Mouse (Mus musculus) MEL (cell line): Measurements from ENCODE around the gene Mov10l1. TPM values are rescaled to one million over a fixed set of nuclear protein-coding genes. Genes with fewer than 3 reads are reported as not detected.

ENCODE experiments used
- DNase-seq: peaks from one replicate; pipeline ENCODE4 v3.0.0; 2011; ENCODE audit warnings: low read depth, low spot score
- H3K27ac ChIP-seq: 2 replicates; pipeline ENCODE4 v1.5.1; 2012; ENCODE audit warnings: low read depth, mild to moderate bottlenecking, control low read depth, low read length, moderate library complexity; ENCODE audit not compliant: control insufficient read depth
- H3K27me3 ChIP-seq, 2 experiments: fragments of 150-350 bp in 1 of 2; sonication (generic) in 1 of 2; 2 replicates each; pipeline ENCODE4 v1.6.1; 2012; ENCODE audit warnings: low read length in 2 of 2, mild to moderate bottlenecking in 2 of 2, improper control_type of control experiment in 1 of 2, moderate library complexity in 1 of 2; ENCODE audit not compliant: insufficient read depth in 2 of 2, control insufficient read depth in 1 of 2
- H3K36me3 ChIP-seq, 2 experiments: 2 replicates each; pipeline ENCODE4 v1.6.1; 2012 to 2014; ENCODE audit warnings: low read length in 2 of 2, improper control_type of control experiment in 1 of 2, inconsistent platforms in 1 of 2, mild to moderate bottlenecking in 1 of 2; ENCODE audit not compliant: insufficient read depth in 2 of 2, control insufficient read depth in 1 of 2
- H3K4me1 ChIP-seq, 2 experiments: fragments of 150-350 bp in 1 of 2; sonication (generic) in 1 of 2; 2 replicates each; pipeline ENCODE4 v1.6.1; 2012; ENCODE audit warnings: low read length in 2 of 2, improper control_type of control experiment in 1 of 2, mild to moderate bottlenecking in 1 of 2; ENCODE audit not compliant: insufficient read depth in 2 of 2, control insufficient read depth in 1 of 2
- H3K4me3 ChIP-seq, 2 experiments: fragments of 150-350 bp in 1 of 2; sonication (generic) in 1 of 2; 2 replicates each; pipeline ENCODE4 v1.5.1; 2012; ENCODE audit warnings: low read depth in 2 of 2, low read length in 2 of 2, mild to moderate bottlenecking in 2 of 2, moderate library complexity in 2 of 2, control low read depth in 1 of 2, improper control_type of control experiment in 1 of 2; ENCODE audit not compliant: control insufficient read depth in 1 of 2, insufficient read depth in 1 of 2
- H3K79me2 ChIP-seq: 2 replicates; pipeline ENCODE4 v1.6.1; 2012; ENCODE audit warnings: mild to moderate bottlenecking, low read length, moderate library complexity; ENCODE audit not compliant: control insufficient read depth, poor library complexity, insufficient read depth
- H3K9ac ChIP-seq: 2 replicates; pipeline ENCODE4 v1.6.1; 2012; ENCODE audit warnings: low read depth, mild to moderate bottlenecking, control low read depth, low read length, moderate library complexity; ENCODE audit not compliant: control insufficient read depth, poor library complexity, severe bottlenecking
- H3K9me3 ChIP-seq: fragments of 150-350 bp; sonication (generic); replicated peaks from 2 replicates; pipeline ENCODE4 v1.6.1; 2012; ENCODE audit warnings: mild to moderate bottlenecking, low read length, improper control_type of control experiment, moderate library complexity; ENCODE audit not compliant: insufficient read depth
- BHLHE40 ChIP-seq: IDR thresholded peaks from 2 replicates; pipeline ENCODE4 v1.6.1; 2012; ENCODE audit warnings: low read depth, mild to moderate bottlenecking, inconsistent platforms, low read length, improper control_type of control experiment, borderline replicate concordance
- CHD2 ChIP-seq: IDR thresholded peaks from 2 replicates; pipeline ENCODE4 v1.6.1; 2011; ENCODE audit warnings: low read length, improper control_type of control experiment
- CTCF ChIP-seq, 3 experiments: IDR thresholded peaks in 2 of 3; conservative IDR thresholded peaks in 1 of 3; 2 replicates each; pipeline ENCODE4 v1.5.1; 2011 to 2012; ENCODE audit warnings: low read length in 3 of 3, low read depth in 2 of 3, mild to moderate bottlenecking in 2 of 3, improper control_type of control experiment in 1 of 3, inconsistent platforms in 1 of 3, mixed read lengths in 1 of 3, moderate library complexity in 1 of 3; ENCODE audit not compliant: control insufficient read depth in 1 of 3, insufficient read depth in 1 of 3, poor library complexity in 1 of 3, severe bottlenecking in 1 of 3
- ETS1 ChIP-seq: IDR thresholded peaks from 2 replicates; pipeline ENCODE4 v1.6.1; 2012; ENCODE audit warnings: low read depth, mild to moderate bottlenecking, inconsistent platforms, low read length, improper control_type of control experiment, moderate library complexity
- GATA1 ChIP-seq: IDR thresholded peaks from 2 replicates; pipeline ENCODE4 v1.6.1; 2011; ENCODE audit warnings: low read depth, low read length, improper control_type of control experiment
- HCFC1 ChIP-seq: IDR thresholded peaks from 2 replicates; pipeline ENCODE4 v1.6.1; 2012; ENCODE audit warnings: low read depth, mild to moderate bottlenecking, inconsistent platforms, low read length, improper control_type of control experiment, moderate library complexity
- MAFK ChIP-seq: IDR thresholded peaks from 2 replicates; pipeline ENCODE4 v1.6.1; 2011; ENCODE audit warnings: low read depth, mild to moderate bottlenecking, low read length, improper control_type of control experiment, borderline replicate concordance
- MAZ ChIP-seq: IDR thresholded peaks from 2 replicates; pipeline ENCODE4 v1.6.1; 2012; ENCODE audit warnings: low read depth, mild to moderate bottlenecking, inconsistent platforms, low read length, improper control_type of control experiment
- MEF2A ChIP-seq: IDR thresholded peaks from 2 replicates; pipeline ENCODE4 v1.6.1; 2014; ENCODE audit warnings: low read depth, mild to moderate bottlenecking, inconsistent platforms, low read length, improper control_type of control experiment; ENCODE audit not compliant: poor library complexity, insufficient replicate concordance, severe bottlenecking; ENCODE audit errors: extremely low read depth
- MXI1 ChIP-seq: IDR thresholded peaks from 2 replicates; pipeline ENCODE4 v1.6.1; 2011; ENCODE audit warnings: mild to moderate bottlenecking, low read depth, low read length, improper control_type of control experiment
- MYB ChIP-seq: IDR thresholded peaks from 2 replicates; pipeline ENCODE4 v1.6.1; 2011; ENCODE audit warnings: mild to moderate bottlenecking, low read depth, low read length, improper control_type of control experiment
- MYC ChIP-seq: IDR thresholded peaks from 2 replicates; pipeline ENCODE4 v1.6.1; 2011; ENCODE audit warnings: low read depth, mild to moderate bottlenecking, low read length, improper control_type of control experiment, moderate library complexity
- NELFE ChIP-seq: IDR thresholded peaks from 2 replicates; pipeline ENCODE4 v1.6.1; 2011; ENCODE audit warnings: low read depth, low read length, improper control_type of control experiment
- POLR2A ChIP-seq, 2 experiments: IDR thresholded peaks; 2 replicates each; pipeline ENCODE4 v1.6.1; 2011 to 2012; ENCODE audit warnings: low read length in 2 of 2, mild to moderate bottlenecking in 2 of 2, control low read depth in 1 of 2, improper control_type of control experiment in 1 of 2, low read depth in 1 of 2, moderate library complexity in 1 of 2; ENCODE audit not compliant: control insufficient read depth in 1 of 2, insufficient read depth in 1 of 2, poor library complexity in 1 of 2
- POLR2AphosphoS5 ChIP-seq: IDR thresholded peaks from 2 replicates; pipeline ENCODE4 v1.6.1; 2012; ENCODE audit warnings: low read depth, borderline replicate concordance, mild to moderate bottlenecking, inconsistent platforms, low read length, moderate library complexity, mixed read lengths
- SIN3A ChIP-seq: IDR thresholded peaks from 2 replicates; pipeline ENCODE4 v1.6.1; 2012; ENCODE audit warnings: low read length, improper control_type of control experiment, inconsistent platforms
- SMC3 ChIP-seq: IDR thresholded peaks from 2 replicates; pipeline ENCODE4 v1.6.1; 2011; ENCODE audit warnings: low read depth, low read length, improper control_type of control experiment
- TBP ChIP-seq: IDR thresholded peaks from 2 replicates; pipeline ENCODE4 v1.8.0; 2011; ENCODE audit warnings: low read depth, low read length, improper control_type of control experiment
- UBTF ChIP-seq: IDR thresholded peaks from 2 replicates; pipeline ENCODE4 v1.6.1; 2012; ENCODE audit warnings: low read depth, mild to moderate bottlenecking, inconsistent platforms, low read length, improper control_type of control experiment, moderate library complexity, borderline replicate concordance; ENCODE audit not compliant: insufficient read depth
- ZC3H11A ChIP-seq: IDR thresholded peaks from 2 replicates; pipeline ENCODE4 v1.6.1; 2012; ENCODE audit warnings: low read depth, mild to moderate bottlenecking, inconsistent platforms, low read length, improper control_type of control experiment
- ZKSCAN1 ChIP-seq: IDR thresholded peaks from 2 replicates; pipeline ENCODE4 v1.6.1; 2012; ENCODE audit warnings: low read depth, mild to moderate bottlenecking, inconsistent platforms, low read length, improper control_type of control experiment, moderate library complexity
- ZMIZ1 ChIP-seq: IDR thresholded peaks from 2 replicates; pipeline ENCODE4 v1.6.1; 2012; ENCODE audit warnings: low read depth, mild to moderate bottlenecking, inconsistent platforms, low read length, improper control_type of control experiment, moderate library complexity
- polyA plus RNA-seq, 2 experiments: library from polyadenylated mRNA; stranded (reverse) in 1 of 2; unstranded in 1 of 2; fragments of >175 nt in 1 of 2; fragments of >200 nt in 1 of 2; gene quantifications; 2 replicates each; pipeline versions ENCODE4 v1.2.1 to v1.2.4; 2012; ENCODE audit warnings: low replicate concordance in 2 of 2, low read depth in 1 of 2; ENCODE audit not compliant: insufficient read length in 2 of 2, insufficient read depth in 1 of 2, missing spikeins in 1 of 2
- total RNA-seq: library from RNA; depleted of rRNA; stranded (reverse); fragments of 300-350 nt; gene quantifications from 2 replicates; pipeline ENCODE4 v1.2.3, GENCODE M21; 2012

The Mov10l1 gene
- total and polyA plus RNA-seq, 3 experiments: not detected

DNA sequence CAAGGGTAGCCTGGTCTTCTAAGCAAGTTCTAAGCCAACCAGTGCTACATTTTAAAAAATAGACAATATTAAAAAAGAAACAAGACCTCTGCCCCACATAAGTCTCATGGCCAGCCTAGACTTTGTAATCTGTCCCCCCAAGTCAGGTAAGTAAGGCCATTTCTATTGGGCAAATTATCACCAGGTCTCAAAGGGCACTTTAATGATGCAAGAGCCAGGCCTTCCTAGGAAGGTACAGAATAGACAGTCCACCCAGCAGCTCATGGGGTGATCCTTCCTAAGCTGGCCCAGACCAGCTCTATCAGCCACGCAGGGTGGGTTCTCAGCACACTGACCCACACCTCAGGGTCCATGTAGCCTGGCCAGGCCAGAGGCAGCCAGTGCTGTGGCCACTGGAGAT is 101.2 kb downstream of the Mov10l1 start:
- Histone ChIP-seq H3K9ac (no peak overlapping the region), H3K9me3 (no peaks in the 10 kb centered on the region)
- TF ChIP-seq NELFE (no peak), BHLHE40 (no peak), MAFK (no peak), MYC (no peak), MEF2A (no peak), CTCF (IDR thresholded peaks at IDR 0.05 in 2 of 3, conservative IDR thresholded peaks at IDR 0.05 in 1 of 3; ENCODE audit: control insufficient read depth in 1 of 3, insufficient read depth in 1 of 3, low read depth in 2 of 3, low read length in 3 of 3, poor library complexity in 1 of 3, severe bottlenecking in 1 of 3) (no peak), TBP (no peak), SMC3 (no peak), GATA1 (no peak), SIN3A (no peak), MXI1 (no peak), HCFC1 (no peak), ETS1 (no peak), POLR2A (IDR thresholded peaks at IDR 0.05; ENCODE audit: control insufficient read depth in 1 of 2, insufficient read depth in 1 of 2, low read depth in 1 of 2, low read length in 2 of 2, poor library complexity in 1 of 2) (no peak), MYB (no peak), ZMIZ1 (no peak), UBTF (no peak), CHD2 (no peak), ZKSCAN1 (no peak), ZC3H11A (no peak)
- TF ChIP-seq, all 39 proteins: peak for 0
- H3K4me1 ChIP-seq: peaks cover 0 to under 1% of the 10 kb centered on the region in 2 experiments; a peak in 1 of 4 replicates
- H3K4me3 ChIP-seq: no peak overlapping the region
- DNase-seq: no peak
- H3K27me3 ChIP-seq: no peaks in the 10 kb centered on the region
- no peak overlapping the region for H3K27ac ChIP-seq
- peaks cover under 1 to 7% of the 10 kb centered on the region in 2 experiments; a peak in 2 of 4 replicates for H3K36me3 ChIP-seq
- H3K79me2 ChIP-seq: 0 out of 2 replicates have a peak, but pooled peaks cover 2% of the 10 kb centered on the region

DNA sequence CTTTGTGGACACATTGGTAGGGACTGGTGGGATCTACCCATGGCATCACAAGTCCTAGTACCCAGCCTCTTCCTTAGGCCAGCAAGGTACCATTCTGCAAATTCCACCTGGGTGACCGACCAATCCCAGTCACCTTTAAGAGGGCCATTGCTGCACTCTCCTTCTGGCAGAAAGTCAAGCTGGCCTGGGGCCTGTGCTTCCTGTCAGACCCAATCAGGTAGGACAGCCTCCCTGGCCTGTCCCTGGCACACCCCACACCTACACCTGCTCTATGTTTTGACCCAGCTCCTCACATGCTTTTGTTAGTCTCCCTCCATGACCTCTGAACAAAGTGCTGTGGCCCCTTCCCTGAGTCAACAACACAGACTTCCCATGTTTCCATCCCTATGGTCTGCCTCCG is 102.1 kb downstream of the Mov10l1 start:
- no peak for TF ChIP-seq POLR2AphosphoS5
- TF ChIP-seq CTCF (IDR thresholded peaks at IDR 0.05 in 2 of 3, conservative IDR thresholded peaks at IDR 0.05 in 1 of 3; ENCODE audit: control insufficient read depth in 1 of 3, insufficient read depth in 1 of 3, low read depth in 2 of 3, low read length in 3 of 3, poor library complexity in 1 of 3, severe bottlenecking in 1 of 3): no peak
- no peak for TF ChIP-seq MAZ
- Histone ChIP-seq H3K27me3 (no peaks in the 10 kb centered on the region), H3K36me3 (peaks cover 0 to 4% of the 10 kb centered on the region in 2 experiments; a peak in 1 of 4 replicates), H3K4me3 (no peak overlapping the region), H3K9me3 (no peaks in the 10 kb centered on the region), H3K79me2 (peaks cover 3% of the 10 kb centered on the region; the same call in 1 of the 2 replicates), H3K27ac (no peak overlapping the region), H3K4me1 (no peaks in the 10 kb centered on the region), H3K9ac (no peak overlapping the region)
- DNase-seq: no peak
